Mouse (Mus musculus): ENCODE data around the gene Crhr2. TPM values are rescaled to one million over a fixed set of nuclear protein-coding genes. Genes with fewer than 3 reads are reported as not detected.

Gene Crhr2
- total RNA-seq, 1 experiment: 0.67 TPM

DNA sequence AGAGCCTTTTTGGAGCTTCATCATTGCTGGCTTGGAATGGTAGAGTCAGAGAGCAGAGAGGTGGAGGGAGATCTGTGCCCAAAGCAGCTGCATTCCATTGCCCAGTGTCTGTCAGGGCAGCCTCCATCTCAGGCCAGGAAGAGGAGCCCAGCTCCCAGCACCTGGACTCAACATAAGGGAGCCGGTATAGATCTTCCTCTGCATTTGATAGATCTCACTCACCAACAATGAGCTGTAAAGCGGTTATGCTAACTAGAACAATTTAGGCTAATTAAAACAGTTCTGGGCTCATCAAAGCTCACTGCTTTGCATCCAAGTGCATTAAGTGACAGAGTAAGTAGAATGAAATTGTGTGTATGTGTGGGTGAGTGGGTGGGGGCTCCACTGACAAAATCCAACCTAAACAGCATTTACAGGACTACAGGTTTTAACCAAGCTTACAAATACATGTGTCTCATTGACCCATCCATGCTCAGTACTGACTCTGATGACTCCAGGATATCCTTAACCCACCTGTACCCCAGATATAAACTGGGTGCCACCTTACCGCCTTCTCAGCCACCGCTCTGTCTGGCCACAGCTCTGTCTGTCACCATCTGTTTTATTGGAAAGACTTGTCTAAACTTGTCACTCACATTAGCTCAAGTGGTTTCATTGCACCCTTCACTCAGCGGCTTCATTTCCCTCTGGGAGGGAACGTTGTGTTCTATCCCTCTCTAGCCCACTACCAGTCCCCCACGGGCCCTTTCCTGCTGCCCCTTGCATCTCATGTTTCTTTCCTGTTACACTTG is 50.4 kb downstream of the Crhr2 start:
- Histone ChIP-seq H3K4me1 (ENCODE audit: control insufficient read depth in 2 of 2, insufficient read depth in 2 of 2, low read length in 2 of 2, poor library complexity in 1 of 2) (no peaks in the 10 kb centered on the region), H3K4me3 (ENCODE audit: insufficient read depth in 1 of 2, low read depth in 1 of 2, low read length in 2 of 2, poor library complexity in 1 of 2, severe bottlenecking in 1 of 2) (no peak overlapping the region), H3K36me3 (ENCODE audit: control insufficient read depth, insufficient read depth, low read length, poor library complexity, severe bottlenecking) (peaks cover 23% of the 10 kb centered on the region), H3K9me3 (ENCODE audit: control insufficient read depth, insufficient read depth, low read depth, low read length) (no peaks in the 10 kb centered on the region), H3K27ac (ENCODE audit: insufficient read depth, low read depth, low read length, poor library complexity, severe bottlenecking) (no peak overlapping the region), H3K9ac (ENCODE audit: insufficient read depth, low read depth, low read length, poor library complexity, severe bottlenecking) (no peak overlapping the region)
- in situ Hi-C loops (cut with MboI; ENCODE audit: low sequenced_read_pairs in 2 of 2, unreplicated experiment in 2 of 2): no loop called here
- TF ChIP-seq HCFC1 (IDR thresholded peaks at IDR 0.05; ENCODE audit: borderline replicate concordance, insufficient read depth, low read length) (no peak), MAFK (IDR thresholded peaks at IDR 0.05; ENCODE audit: insufficient read depth, low read depth, low read length) (no peak), CHD2 (IDR thresholded peaks at IDR 0.05; ENCODE audit: low read depth, low read length) (no peak), ZNF384 (IDR thresholded peaks at IDR 0.05; ENCODE audit: low read depth, low read length) (no peak), ZC3H11A (IDR thresholded peaks at IDR 0.05; ENCODE audit: borderline replicate concordance, low read depth, low read length) (no peak)
- DNase-seq (ENCODE audit: low read depth, low spot score): no peak

DNA sequence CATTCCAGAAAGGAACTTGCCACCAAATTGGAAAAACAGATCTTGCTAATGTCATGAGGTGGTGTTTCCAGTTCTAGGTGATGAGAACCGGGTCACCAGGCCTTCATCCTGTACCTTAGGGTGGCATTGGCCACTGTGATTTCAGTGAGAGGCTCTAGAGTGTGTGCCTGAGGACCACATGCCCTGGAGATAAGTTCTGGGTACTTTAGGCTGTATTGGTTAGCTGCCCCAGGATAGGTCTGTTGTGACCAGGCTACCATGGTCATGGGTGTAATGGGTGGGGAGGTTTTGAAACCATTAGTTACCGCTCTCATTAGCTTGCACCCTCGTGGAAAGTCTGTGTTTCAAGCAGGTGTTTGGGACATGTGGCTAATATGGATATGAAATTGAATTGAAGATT is 51.4 kb downstream of the Crhr2 start:
- TF ChIP-seq CHD2 (IDR thresholded peaks at IDR 0.05; ENCODE audit: low read depth, low read length) (no peak), ZC3H11A (IDR thresholded peaks at IDR 0.05; ENCODE audit: borderline replicate concordance, low read depth, low read length) (no peak), MAFK (IDR thresholded peaks at IDR 0.05; ENCODE audit: insufficient read depth, low read depth, low read length) (no peak), HCFC1 (IDR thresholded peaks at IDR 0.05; ENCODE audit: borderline replicate concordance, insufficient read depth, low read length) (no peak), ZNF384 (IDR thresholded peaks at IDR 0.05; ENCODE audit: low read depth, low read length) (no peak)
- no peak for DNase-seq (ENCODE audit: low read depth, low spot score)
- no peak overlapping the region for H3K9ac ChIP-seq (ENCODE audit: insufficient read depth, low read depth, low read length, poor library complexity, severe bottlenecking)
- in situ Hi-C loops (cut with MboI; ENCODE audit: low sequenced_read_pairs in 2 of 2, unreplicated experiment in 2 of 2): no loop called here
- H3K4me1 ChIP-seq (ENCODE audit: control insufficient read depth in 2 of 2, insufficient read depth in 2 of 2, low read length in 2 of 2, poor library complexity in 1 of 2): no peaks in the 10 kb centered on the region
- peaks cover 30% of the 10 kb centered on the region for H3K36me3 ChIP-seq (ENCODE audit: control insufficient read depth, insufficient read depth, low read length, poor library complexity, severe bottlenecking)
- no peak overlapping the region for H3K27ac ChIP-seq (ENCODE audit: insufficient read depth, low read depth, low read length, poor library complexity, severe bottlenecking)
- H3K9me3 ChIP-seq (ENCODE audit: control insufficient read depth, insufficient read depth, low read depth, low read length): no peaks in the 10 kb centered on the region
- H3K4me3 ChIP-seq (ENCODE audit: insufficient read depth in 1 of 2, low read depth in 1 of 2, low read length in 2 of 2, poor library complexity in 1 of 2, severe bottlenecking in 1 of 2): no peak overlapping the region

DNA sequence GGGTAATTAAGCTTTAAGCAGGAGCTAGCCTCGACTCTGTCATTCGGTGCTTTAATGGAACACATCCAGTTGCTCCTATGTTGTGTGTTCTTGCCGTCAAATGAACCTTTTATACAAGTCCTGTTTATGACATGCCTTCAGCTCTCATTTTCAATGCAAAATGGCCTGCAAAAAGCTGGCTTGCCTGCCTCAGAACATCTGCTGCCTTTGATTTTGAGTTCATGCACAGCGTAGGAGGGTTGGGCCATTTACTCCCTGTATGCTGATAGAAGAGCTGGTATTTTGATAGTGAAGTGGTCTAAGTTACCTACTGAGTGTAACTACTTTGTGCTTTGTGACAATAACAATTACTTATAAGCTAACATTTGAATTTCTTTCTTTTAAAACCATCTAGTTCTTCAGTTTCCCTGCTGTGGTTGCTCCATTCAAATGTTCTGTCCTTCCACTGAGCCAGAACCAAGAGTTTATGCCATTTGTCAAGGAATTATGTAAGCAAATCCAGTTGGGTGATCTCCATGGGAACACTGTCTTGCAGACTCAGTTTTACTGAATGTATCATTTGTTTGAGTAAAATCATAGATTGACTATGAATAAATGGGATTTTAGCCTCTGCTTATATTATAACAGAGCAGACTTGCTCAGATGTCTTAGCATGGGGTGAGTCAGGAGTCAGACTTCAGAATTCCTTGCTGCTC is 56.1 kb downstream of the Crhr2 start:
- no peak overlapping the region for H3K4me3 ChIP-seq (ENCODE audit: insufficient read depth in 1 of 2, low read depth in 1 of 2, low read length in 2 of 2, poor library complexity in 1 of 2, severe bottlenecking in 1 of 2)
- no peak for DNase-seq (ENCODE audit: low read depth, low spot score)
- in situ Hi-C loops (cut with MboI; ENCODE audit: low sequenced_read_pairs in 2 of 2, unreplicated experiment in 2 of 2): no loop called here
- TF ChIP-seq ZNF384 (IDR thresholded peaks at IDR 0.05; ENCODE audit: low read depth, low read length) (no peak), ZC3H11A (IDR thresholded peaks at IDR 0.05; ENCODE audit: borderline replicate concordance, low read depth, low read length) (no peak), HCFC1 (IDR thresholded peaks at IDR 0.05; ENCODE audit: borderline replicate concordance, insufficient read depth, low read length) (no peak), CHD2 (IDR thresholded peaks at IDR 0.05; ENCODE audit: low read depth, low read length) (no peak), MAFK (IDR thresholded peaks at IDR 0.05; ENCODE audit: insufficient read depth, low read depth, low read length) (no peak)
- peaks cover 51% of the 10 kb centered on the region for H3K36me3 ChIP-seq (ENCODE audit: control insufficient read depth, insufficient read depth, low read length, poor library complexity, severe bottlenecking)
- no peaks in the 10 kb centered on the region for H3K9me3 ChIP-seq (ENCODE audit: control insufficient read depth, insufficient read depth, low read depth, low read length)
- H3K9ac ChIP-seq (ENCODE audit: insufficient read depth, low read depth, low read length, poor library complexity, severe bottlenecking): no peak overlapping the region
- H3K27ac ChIP-seq (ENCODE audit: insufficient read depth, low read depth, low read length, poor library complexity, severe bottlenecking): no peak overlapping the region
- no peaks in the 10 kb centered on the region for H3K4me1 ChIP-seq (ENCODE audit: control insufficient read depth in 2 of 2, insufficient read depth in 2 of 2, low read length in 2 of 2, poor library complexity in 1 of 2)

DNA sequence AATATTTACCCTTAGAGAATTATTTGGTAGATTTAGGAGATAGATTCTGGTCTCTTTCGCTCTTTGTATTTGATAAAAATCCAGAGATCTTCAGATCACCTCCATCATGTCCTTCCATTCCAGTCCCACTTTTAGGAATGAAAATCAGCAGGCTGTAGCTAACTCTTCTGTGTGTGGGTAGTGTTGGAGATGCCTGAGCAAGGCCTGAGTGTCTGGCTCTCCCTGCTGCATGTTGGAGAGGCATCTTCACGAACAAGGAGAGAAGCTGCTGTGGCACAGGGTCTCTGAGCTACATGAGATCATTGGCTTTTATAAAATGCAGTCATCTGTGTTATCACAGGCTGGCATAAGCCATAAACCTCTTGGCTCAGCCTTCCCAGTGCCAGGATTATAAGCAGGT is 66.9 kb downstream of the Crhr2 start:
- peaks cover 51% of the 10 kb centered on the region for H3K36me3 ChIP-seq (ENCODE audit: control insufficient read depth, insufficient read depth, low read length, poor library complexity, severe bottlenecking)
- TF ChIP-seq CHD2 (IDR thresholded peaks at IDR 0.05; ENCODE audit: low read depth, low read length): no peak
- TF ChIP-seq MAFK (IDR thresholded peaks at IDR 0.05; ENCODE audit: insufficient read depth, low read depth, low read length): no peak
- no peak for TF ChIP-seq ZC3H11A (IDR thresholded peaks at IDR 0.05; ENCODE audit: borderline replicate concordance, low read depth, low read length)
- no peak for TF ChIP-seq HCFC1 (IDR thresholded peaks at IDR 0.05; ENCODE audit: borderline replicate concordance, insufficient read depth, low read length)
- no peak for TF ChIP-seq ZNF384 (IDR thresholded peaks at IDR 0.05; ENCODE audit: low read depth, low read length)
- in situ Hi-C loops (cut with MboI; ENCODE audit: low sequenced_read_pairs in 2 of 2, unreplicated experiment in 2 of 2): no loop called here

More for the DNA sequence above, 66.9 kb downstream of the Crhr2 start:
- no peaks in the 10 kb centered on the region for H3K9me3 ChIP-seq (ENCODE audit: control insufficient read depth, insufficient read depth, low read depth, low read length)
- no peaks in the 10 kb centered on the region for H3K4me1 ChIP-seq (ENCODE audit: control insufficient read depth in 2 of 2, insufficient read depth in 2 of 2, low read length in 2 of 2, poor library complexity in 1 of 2)
- H3K27ac ChIP-seq (ENCODE audit: insufficient read depth, low read depth, low read length, poor library complexity, severe bottlenecking): no peak overlapping the region
- DNase-seq (ENCODE audit: low read depth, low spot score): no peak
- H3K4me3 ChIP-seq (ENCODE audit: insufficient read depth in 1 of 2, low read depth in 1 of 2, low read length in 2 of 2, poor library complexity in 1 of 2, severe bottlenecking in 1 of 2): no peak overlapping the region
- no peak overlapping the region for H3K9ac ChIP-seq (ENCODE audit: insufficient read depth, low read depth, low read length, poor library complexity, severe bottlenecking)
